Mouse (Mus musculus): ENCODE results near the gene Gm10203. TPM values are rescaled to one million over a fixed set of nuclear protein-coding genes. Genes with fewer than 3 reads are reported as not detected.
"Not testable (repeated sequence)": the region's sequence is repeated elsewhere in the genome, so short reads cannot be mapped to it uniquely, and the experiment has no call there.

Gm10203 gene
- total RNA-seq, 2 experiments from 2014 or later, result not detected

DNA sequence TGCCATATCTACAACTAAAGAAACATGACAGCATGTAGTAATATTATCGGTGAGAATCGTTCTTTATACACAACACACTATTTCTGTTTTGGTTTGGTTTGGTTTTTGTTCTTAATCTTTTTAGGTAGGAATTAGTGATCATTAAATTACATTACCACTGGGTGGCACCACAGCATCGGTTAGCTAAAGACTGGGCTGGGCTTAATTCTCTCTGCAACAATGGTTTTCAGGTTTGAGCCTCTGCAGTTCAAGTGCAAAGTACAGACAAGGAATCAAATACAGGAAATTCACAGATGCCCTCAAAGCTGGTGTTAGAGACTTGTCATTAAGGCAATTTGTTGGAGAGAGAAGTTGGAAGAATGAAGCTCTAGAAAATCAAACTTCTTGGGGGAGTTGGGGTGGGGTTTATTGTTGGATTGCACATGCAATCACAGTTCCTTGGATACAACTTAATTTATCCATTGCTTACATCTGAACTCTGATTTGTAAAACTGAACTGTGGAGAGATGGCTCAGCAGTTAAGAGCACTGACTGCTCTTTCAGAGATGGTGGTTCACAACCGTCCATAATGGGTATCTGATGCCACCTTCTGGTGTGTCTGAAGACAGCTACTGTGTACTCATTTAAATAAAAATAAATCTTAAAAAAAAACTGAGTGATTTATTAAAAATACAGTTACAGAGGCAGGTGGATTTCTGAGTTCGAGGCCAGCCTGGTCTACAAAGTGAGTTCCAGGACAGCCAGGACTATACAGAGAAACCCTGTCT is 2.5 kb downstream of the Gm10203 start:
- no peak for DNase-seq (ENCODE audit: low spot score)
- intact Hi-C loops (cut with DNase I), result loop anchor here (1.0 kb wide), 1 partner anchor 243 kb away; no protein-coding TSS in a partner anchor

DNA sequence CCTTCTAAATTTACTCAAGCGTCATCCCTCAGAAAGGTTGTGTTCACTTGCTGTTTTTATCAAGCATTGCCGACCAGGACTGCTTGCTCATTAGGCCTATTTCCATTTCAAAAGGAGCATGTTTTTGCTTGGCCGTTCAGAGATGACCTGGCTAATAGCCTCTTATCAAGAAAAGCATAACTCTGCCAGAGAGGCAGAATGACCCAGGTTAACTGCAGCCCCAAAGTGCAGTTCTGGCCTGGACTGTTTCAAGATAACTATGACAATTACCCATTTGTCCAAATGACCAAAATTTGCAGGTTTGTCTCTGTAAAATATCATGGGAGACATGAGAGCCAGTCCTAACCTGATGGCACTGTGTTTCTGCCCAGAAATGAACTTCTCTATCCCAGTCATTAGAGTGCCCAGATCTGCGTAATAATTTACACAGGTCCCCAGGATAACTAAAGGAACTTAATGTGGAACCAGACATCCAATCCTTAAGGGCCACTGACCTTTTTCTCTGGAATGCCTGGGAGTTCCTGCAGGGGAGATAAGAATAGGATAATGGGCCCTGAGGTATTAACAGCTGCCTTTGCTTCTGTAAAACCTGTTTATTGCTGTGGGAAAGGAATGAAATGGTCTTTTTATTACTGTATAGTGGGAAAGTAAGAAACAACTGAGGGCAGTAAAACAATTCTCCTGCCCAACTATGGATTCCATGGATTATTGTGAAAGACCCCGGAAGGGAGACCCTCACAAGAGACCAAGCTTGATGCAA is 4.6 kb downstream of the Gm10203 start:
- intact Hi-C loops (cut with DNase I), result no loop called here

DNA sequence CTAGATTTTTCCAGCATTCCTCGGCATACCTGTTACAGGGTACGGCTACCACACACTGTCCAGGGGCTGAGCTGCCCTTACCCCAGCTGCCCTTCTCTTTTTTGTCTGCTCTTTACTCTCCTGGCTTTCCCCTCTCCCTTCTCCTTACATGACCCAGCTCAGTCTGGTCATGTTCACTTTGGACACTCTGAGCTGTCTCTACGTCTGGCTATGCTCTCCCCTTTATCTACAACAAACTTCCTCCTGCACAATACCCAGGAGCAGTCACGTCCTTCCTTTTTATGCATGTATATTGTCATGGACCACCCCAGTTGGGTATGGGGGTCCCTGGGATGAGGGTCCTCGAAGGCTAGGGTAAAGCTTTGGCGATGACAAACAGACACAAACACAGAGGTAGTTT is 5.7 kb downstream of the Gm10203 start:
- DNase-seq (ENCODE audit: low spot score), result no peak
- intact Hi-C loops (cut with DNase I), result no loop called here

More for the DNA sequence above, 4.6 kb downstream of the Gm10203 start:
- DNase-seq (ENCODE audit: low spot score), result no peak

DNA sequence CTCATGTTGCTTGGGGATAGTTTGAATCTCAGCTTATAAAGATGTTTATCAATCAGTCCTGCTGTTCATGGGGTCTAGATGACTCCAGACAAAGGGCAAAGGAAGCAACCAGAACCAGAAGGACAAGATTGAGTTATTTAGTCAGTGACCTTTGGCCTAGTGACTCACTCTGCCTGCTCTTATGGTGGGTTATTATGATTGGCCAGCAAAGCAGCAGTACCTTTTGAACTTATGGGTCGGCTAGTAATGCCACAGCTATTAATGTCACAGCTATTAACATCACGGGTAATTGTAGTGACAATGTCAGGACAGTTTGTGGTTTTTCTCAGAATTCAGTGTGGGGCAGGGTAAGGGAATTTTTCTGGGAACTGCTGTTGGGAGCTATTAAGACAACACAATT is 8.0 kb downstream of the Gm10203 start:
- intact Hi-C loops (cut with DNase I), result no loop called here
- no peak for DNase-seq (ENCODE audit: low spot score)

DNA sequence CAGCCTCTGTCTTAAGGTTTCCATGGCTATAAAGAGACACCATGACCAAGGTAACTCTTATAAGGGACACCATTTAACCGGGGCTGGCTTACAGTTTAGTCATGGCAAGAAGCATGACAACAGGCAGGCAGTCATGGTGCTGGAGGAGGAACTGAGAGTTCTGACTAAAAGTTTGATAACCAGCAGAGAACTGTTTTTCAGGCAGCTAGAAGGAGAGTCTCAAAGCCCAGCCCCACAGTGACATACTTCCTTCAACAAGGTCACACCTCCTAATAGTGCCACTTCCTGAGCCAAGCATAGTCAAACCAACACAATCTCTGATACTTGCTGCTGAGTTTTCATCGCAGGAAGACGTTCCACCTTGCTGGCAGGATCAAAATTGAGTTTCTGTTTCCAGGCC is 9.0 kb downstream of the Gm10203 start:
- intact Hi-C loops (cut with DNase I), result no loop called here
- DNase-seq (ENCODE audit: low spot score), result no peak

DNA sequence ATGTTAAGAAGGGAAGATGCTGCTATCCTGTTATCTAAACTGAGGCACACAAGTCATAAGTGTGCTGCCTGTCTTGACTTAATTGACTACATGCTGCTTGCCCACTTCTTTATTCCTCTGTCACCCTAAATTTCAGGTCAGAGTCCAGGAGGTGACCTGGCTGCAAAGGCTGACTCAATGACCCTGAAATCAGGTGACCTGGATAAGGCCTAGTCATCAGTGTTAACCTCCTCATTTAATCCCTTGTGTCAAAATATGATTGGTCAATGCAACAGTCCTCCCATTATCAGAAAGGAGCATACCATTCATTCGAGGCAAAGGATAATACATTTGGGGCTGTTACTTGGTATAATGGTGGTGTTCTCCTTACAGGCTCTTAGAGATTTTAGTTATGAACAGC is 9.5 kb downstream of the Gm10203 start, which contains the start of gene Etfbkmt:
Etfbkmt (plus strand) TSS at position 379 of the 400 bp plus-strand sequence.
- DNase-seq (ENCODE audit: low spot score), result no peak
- intact Hi-C loops (cut with DNase I), result no loop called here

DNA sequence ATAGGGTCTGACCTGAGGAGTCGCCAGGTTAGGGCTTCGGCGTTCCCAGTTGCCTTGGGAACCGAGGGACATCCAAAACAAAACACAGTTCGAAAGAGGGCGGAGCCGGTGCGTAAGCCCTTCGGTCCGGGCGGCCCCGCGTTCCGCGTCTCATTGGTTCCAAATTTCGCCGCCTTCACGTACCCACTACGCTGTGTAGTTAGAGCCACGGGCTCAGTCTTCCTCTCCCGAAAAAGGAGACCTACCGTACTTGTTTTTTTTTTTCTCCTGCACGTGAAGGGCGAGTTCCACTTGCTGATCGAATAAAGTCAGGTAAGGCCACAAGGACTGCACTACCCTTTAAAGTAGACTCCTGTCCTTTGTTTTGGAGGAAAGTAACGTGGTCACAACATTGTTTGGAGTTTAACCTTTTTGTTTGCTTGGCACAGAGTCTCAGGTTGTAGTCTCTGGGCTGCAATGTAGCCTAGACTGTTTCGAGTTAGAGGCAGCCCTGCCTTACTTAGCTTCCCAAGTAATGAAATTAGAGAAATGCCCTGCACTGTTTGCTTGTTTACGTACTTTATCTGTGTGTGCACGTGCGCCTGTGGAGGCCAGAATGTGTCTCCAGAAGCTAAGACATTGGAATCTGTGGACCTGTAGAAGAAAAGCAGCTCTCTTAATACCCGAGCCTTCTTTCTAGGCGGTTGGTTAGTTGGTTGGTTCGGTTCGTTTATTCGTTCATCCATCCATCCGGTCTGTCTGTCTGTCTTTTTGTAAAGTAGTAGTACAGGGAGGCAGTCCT is 11.6 kb downstream of the Gm10203 start:
- DNase-seq (ENCODE audit: low spot score), result peak; percentile 70
- intact Hi-C loops (cut with DNase I), result loop anchor here (5.0 kb wide), 2 partner anchors 46 to 171 kb away; partner anchors contain the start of gene Amn1

DNA sequence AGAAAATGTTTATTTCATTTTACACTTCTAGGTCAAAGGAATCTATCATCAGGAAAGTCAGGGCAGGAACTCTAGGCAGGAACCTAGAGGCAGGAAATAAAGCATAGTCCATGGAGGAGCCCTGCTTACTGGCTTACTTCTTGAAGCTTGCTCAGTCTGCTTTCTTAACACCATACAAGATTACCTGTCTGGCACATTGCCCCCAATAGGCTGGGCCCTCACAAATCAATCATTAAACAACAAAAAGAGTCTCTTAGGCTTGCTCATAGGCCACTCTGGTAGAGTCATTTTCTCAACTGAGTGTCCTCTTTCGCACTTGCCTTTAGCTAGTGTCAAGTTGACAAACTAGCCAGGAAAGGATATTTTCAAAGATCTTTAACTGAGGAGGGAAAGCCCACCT is 15.2 kb downstream of the Gm10203 start:
- no peak for DNase-seq (ENCODE audit: low spot score)
- intact Hi-C loops (cut with DNase I), result no loop called here

DNA sequence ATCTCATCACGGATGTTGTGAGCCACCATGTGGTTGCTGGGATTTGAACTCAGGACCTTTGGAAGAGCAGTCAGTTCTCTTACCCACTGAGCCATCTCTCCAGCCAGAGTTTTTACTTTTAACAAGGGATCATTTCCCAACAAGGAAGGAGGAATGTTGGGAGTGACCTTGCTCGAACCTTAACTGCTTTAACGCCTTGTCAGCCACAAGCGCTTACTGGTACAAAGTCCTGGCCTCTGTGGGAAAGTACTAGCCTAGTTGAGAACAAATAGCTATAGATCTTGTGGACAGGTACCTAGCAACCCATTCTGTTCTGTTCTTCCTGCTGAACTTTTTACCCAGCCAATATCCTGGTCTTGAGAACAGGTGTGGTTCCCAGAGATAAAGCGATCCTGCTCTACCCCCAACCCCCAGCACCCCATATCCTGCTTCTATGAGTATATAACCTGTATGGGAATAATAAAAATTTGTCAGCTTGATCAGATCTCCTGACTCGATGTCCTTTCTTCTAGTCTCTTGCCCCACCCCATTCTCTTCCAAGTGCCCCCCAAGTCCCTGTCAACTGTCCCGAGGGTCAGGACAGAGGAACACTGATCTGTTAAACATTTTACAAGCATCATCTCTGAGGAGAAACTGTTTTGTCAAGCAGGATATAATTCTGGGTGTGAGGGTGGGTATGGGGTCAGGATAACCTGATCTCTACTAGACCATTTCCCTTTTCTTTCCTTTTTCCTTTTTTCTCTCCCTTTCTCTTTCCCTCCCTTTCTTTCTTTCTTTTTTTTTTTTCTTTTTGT is 18.7 kb downstream of the Gm10203 start:
- no peak for DNase-seq (ENCODE audit: low spot score)
- intact Hi-C loops (cut with DNase I), result no loop called here

DNA sequence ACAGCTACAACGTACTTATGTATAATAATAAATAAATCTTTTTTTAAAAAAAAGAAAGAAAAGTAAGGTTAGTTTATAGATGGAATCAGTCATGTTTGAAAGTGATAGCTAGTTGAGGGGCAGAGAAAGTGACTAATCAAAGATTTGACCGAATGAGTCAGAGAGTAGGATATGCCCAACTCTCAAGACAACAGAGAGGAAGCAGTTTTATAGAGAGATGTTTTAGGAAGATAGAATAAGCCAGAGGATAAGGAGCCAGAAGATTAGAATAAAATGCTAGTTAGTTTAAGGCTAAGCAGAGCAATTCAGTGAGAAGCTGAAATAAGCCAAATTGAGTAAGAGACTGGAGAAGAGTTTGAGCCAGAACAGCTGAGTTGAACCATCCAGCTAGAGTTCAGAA is 22.1 kb downstream of the Gm10203 start:
- intact Hi-C loops (cut with DNase I), result no loop called here
- DNase-seq (ENCODE audit: low spot score), result no peak

DNA sequence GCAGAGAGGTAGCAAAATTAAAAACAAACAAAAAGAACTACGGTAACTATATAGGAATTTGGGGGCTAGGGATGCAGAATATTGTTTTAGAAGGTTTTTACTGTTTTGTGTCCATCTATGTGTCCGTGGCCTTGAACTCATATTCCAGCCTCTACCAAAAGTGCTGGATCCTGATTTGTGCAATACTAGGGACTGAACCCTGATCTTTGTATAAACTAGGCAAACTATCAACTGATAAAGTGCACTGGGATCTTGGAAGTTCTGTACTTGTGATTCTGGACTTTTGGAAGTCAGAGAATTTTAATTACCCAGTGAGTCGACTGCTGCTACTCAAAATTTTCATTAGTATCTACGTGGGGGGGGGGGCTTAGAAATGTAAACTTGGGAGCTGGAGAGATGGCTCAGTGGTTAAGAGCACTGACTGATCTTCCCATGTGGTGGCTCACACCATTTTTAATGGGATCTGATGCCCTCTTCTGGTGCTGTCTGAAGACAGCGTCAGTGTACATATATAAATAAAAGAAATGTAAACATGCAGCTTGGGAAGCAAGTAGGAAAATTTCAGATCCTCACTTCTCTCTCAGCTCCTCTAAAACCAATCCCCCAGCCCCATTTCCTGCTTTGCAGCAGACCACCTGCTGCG is 23.6 kb downstream of the Gm10203 start:
- DNase-seq (ENCODE audit: low spot score), result no peak
- intact Hi-C loops (cut with DNase I), result no loop called here

DNA sequence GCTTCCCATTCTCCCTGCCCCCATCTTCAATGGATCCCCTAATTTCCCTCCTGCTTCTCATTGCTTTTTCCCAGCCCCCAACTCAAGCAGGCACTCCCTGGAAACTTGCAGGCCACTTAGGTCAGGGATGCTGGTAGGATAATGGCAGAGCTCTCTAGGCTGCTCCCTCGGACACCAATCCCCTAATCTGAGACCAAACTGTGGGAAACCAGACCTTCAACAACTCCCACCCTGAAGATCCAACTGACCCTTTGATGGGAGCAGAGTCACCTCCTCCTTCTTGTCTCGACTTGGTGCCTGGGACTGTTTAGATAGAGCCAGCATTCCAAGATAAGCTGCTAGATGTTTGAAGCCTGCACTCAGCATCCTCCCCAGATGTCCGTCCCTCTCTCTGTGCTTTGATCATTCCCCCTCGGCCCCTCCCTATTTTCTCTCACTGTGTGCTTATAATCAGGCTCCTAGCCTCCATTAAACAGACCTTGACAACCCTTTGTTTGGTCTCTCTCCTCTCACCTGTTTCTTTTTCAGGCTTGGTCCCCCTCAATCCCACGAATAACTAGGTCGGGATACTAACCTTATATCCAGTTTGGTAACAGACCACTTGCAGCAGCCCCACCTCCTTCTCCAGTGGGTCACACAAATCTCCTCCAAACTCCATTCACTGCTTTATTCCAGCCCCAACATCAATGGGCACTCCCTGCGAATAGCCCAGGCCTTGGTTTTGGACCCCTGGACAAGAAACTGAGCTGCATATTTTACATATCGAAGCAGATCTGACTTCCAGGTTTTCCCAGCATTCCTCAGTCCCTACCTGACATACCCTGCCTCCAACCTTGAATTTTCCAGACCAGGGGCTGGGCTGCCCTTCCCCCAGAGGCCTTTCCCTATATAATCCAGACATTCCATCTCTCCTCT is 24.4 kb downstream of the Gm10203 start:
- intact Hi-C loops (cut with DNase I), result no loop called here
- no peak for DNase-seq (ENCODE audit: low spot score)

DNA sequence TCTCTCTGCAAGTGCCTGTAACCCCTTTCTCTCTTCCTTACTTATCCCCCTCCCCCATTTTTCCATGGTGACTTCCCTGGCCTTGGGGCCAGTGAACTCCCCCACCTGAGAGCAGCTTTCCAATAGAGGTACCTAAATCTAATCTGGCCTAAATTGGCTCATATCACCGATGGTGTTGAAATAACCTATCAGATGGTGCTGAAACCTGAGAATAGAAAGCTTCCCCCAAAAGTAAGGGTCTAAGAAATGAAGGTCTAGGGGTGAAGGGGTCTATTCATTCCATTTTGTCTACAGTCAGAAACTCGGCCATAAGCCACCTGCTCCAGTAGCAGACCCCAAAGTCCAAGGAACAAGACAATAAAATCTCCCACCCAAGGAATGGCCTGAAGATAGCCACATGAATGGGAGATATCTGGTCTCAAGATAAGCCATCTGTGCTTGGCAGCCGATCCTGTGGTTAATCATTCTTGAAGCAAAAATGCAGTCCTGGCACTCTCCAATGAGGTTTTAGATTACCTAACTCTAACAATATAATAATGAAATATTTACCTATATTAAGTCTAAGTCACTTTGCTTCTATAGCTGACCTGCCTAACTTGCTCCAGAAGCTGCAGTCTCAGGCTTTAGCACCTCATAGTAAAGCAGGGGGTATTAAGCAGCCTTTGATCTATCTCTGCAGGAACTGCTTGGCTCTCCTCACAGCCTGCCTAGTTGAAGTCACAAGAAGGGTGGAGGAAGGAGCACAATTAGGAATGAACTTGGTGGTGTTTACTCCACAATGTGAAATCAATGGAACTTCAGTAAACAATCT is 25.3 kb downstream of the Gm10203 start:
- intact Hi-C loops (cut with DNase I), result no loop called here
- no peak for DNase-seq (ENCODE audit: low spot score)

DNA sequence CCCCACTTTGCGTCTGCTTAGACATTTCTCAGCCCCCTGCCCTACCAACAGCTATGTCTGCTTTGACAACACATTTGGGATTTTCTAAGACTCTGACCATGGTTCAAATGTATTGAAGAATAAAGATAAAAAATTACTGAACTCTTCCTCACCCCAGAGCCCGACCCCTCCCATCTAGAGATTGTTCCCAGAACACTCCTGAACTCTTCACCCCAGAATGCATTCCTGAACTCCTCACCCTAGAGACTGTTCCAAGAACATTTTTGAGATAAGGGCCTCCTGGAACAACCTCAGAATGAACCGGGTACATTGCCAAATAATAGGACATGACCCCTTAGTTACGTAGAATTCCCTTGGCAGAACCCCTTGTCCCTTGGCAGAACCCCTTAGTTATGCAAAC is 37.1 kb downstream of the Gm10203 start:
- intact Hi-C loops (cut with DNase I), result not testable (repeated sequence)
- peak; percentile 26 for DNase-seq (ENCODE audit: low spot score)

DNA sequence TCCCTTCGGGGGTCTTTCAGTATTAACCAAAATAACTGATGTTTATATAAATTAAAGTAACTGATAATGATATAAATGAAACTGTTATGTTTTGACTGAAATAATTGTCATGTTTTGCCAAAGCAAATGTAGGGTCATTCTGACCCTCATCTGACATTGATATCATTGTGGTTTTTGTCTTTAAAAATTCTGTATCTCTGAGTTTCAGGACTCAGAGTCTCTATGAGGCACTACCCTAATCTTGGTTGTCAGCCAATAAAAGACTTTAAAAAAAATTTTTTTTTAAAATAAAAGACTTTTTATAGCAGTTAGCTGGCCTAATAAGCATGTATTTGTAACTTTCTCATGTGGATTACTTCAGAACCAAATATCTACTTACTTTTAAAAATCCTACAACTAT is 37.7 kb downstream of the Gm10203 start:
- intact Hi-C loops (cut with DNase I), result no loop called here
- DNase-seq (ENCODE audit: low spot score), result no peak

DNA sequence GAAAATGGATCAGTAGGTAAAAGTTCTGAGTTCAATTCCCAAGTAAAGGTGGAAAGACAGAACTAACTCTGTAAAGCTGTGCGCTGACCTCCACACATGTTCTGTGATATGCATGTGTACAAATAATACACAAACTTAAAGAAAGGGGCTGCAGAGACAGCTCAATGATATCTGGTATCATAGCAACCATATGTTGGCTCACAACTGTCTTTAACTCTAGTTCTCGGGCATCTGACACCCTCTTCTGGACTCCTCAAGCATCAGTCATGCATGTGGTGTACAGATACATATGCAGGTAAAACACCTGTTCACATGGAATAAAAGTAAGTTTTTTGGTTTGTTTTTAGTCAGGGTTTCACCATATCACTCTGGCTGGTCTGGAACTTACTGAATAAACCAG is 38.5 kb downstream of the Gm10203 start:
- intact Hi-C loops (cut with DNase I), result no loop called here
- DNase-seq (ENCODE audit: low spot score), result no peak

DNA sequence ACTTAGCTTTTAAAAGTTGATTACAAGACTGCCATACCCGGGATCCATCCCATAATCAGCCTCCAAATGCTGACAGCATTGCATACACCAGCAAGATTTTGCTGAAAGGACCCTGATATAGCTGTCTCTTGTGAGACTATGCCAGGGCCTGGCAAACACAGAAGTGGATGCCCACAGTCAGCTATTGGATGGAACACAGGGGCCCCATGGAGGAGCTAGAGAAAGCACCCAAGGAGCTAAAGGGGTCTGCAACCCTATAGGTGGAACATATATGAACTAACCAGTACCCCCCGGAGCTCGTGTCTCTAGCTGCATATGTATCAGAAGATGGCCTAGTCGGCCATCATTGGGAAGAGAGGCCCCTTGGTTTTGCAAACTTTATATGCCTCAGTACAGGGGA is 40.0 kb downstream of the Gm10203 start:
- DNase-seq (ENCODE audit: low spot score); intact Hi-C loops (cut with DNase I): not testable (repeated sequence)

Data from heart, postnatal 25 days (tissue).